Mouse (Mus musculus) MN1 (cell line): Measurements from ENCODE around the gene Map2k6.

ENCODE experiments used
- DNase-seq: peaks from one replicate; pipeline ENCODE4 v3.0.0-alpha.2; 2016; ENCODE audit warnings: low spot score

The Map2k6 gene

DNA sequence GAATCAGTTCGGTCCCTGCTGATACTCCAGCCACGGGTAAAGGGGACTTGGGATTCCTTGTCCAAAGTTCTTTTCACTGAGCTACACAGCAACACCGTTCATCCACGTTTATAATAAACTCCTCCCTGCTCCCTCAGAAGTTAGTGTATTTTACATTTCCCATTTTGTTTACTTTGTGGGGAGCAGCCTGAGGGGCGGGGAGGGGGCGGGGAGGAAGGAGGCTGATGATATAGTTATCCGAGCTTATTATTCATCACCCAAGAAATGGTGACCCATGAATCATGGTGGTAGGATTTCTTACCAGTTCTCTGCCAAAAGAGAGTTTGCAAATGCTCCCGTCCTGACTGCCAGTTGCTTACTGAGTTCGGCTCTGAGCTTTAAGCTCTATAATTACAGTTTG is 6.7 kb downstream of the Map2k6 start:
- DNase-seq, result no peak

GRCm38 (mm10) chr11:110409131-110409530 is 10.2 kb downstream of the Map2k6 start:
- no peak for DNase-seq

DNA sequence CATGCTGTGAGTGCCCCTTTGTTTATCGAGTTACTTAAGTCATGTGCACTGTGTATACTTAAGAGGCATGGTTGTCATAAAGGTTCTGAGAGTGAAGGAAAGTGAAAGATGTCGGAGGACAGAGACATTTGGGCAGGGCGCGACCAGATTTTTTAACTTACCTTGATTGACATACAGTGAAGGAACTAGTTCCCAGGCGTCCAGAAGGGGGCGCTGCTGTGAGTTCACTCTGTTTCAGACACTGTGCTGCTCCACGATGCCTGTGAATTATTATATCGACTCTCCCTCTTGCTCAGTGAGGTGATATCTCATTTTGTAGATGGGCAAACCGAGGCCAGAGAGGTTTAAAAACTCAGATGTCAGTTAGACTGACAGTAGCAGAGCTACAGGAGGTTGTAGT is 10.9 kb downstream of the Map2k6 start:
- no peak for DNase-seq

DNA sequence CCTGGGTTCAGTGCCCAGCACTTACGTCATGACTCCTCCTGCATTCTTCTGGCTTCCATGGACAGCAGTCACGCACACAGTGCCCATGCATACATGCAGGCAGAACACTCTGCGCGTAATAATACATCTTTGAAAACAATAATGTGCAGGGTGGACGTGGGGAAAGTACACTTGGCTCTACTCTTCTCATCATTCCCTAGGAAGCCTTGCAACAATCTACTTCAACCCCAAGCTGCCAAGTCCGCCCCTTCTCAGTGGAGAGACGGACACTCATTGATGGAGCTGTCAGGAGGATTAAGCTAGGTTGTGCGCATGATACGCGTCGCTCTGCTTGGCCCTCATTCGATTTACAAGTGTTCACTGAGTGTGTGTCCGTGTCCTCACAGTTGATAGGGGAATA is 12.7 kb downstream of the Map2k6 start:
- DNase-seq, result no peak

DNA sequence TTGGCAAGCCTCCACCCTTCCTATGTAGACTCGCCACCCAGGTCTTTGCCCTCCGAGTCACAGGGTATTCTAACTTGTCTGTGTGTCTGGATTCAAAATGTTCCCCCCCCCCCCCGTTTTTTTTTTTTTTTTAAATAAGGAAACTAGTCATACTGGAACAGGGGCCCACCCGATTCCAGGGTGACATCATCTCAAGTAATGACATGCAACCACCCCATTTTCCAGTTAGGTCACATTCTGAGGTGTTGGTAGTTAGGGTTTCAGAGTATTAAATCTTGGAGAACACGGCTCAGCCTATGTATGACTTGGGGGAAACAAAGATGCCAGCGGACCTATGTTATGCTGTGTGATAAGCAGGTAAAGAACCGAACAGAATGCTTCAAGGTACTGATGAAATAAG is 15.3 kb downstream of the Map2k6 start:
- DNase-seq, result no peak

DNA sequence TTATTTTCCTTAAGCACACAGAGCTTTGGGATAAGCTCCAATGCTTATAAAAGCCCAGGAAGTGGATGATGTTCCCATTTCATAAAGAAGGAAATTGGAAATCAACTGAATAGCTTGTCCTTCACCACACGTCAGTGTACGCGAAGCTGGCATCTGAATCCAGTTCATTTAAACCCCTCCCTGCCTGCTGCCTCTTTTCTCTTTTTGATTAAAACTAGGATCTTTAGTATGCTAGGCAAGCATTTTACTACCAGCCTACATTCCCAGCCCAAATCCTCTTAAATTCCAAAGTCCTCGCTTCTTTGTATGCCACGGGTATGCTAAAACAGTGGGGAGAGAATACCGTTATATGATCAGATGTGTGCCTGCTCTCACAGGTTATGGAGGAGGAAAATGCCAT is 17.8 kb downstream of the Map2k6 start:
- DNase-seq, result no peak

- no peak for DNase-seq
These were observed 21.5 kb downstream of the Map2k6 start for GRCm38 (mm10) chr11:110420463-110420862.

GRCm38 (mm10) chr11:110426572-110427145 is 27.7 kb downstream of the Map2k6 start:
- no peak for DNase-seq

GRCm38 (mm10) chr11:110427159-110427561 is 28.2 kb downstream of the Map2k6 start:
- DNase-seq, result no peak

DNA sequence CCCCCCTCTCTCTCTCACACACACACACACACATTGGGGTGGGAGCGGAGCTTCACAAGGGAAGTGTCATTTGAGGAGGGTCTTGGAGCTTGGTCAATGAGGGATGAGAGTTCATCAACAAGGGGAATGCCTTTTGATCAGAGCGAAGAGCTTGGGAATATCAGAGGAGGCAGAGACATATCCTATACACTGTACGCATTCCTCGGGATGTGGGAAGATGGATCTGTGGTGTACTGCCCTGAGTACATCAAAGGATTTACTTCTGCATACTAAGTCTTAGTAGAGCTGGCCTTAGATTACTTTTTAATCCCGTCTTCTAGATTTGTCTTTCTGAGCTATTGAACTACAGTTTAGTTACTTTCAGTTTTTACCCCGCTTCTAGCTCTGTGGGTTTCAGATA is 30.1 kb downstream of the Map2k6 start:
- DNase-seq, result no peak

GRCm38 (mm10) chr11:110429837-110430418 is 31.0 kb downstream of the Map2k6 start:
- DNase-seq, result no peak

DNA sequence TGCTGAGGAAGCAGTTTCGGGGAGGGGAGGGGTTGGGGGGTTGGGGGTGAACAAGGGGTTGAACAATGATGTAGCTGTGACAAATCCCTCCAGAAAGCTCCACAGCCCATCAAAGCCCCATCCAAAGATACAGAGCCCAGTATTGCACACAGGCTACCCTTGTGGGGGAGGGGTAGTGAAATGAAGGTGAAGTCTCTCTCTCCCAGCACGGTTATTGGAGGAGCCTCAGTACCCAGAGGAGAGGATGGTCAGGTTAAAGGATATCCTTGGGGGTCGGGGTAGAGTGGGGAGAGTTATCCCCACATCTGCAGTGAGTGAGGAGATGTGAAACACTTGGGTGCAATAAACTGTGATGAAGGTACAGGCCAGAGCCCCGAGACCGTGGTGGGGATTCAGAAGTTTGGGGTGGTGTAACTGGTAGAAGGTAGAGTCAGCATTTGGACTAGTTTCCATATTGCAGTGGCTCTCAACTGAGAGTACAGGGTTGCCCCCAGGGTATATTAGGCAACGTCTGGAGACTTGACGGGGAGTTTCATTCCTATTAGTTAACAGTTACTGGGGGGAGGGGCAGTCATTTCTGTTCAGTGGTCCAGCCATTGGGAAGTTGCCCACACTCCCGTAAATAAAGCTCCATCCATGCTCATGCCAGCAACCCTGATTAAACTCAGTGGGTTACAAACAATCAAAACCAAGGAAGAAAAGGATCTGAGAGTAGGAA is 37.1 kb downstream of the Map2k6 start:
- no peak for DNase-seq

- no peak for DNase-seq
These were observed 38.1 kb downstream of the Map2k6 start for GRCm38 (mm10) chr11:110436998-110437397.

GRCm38 (mm10) chr11:110438135-110438534 is 39.2 kb downstream of the Map2k6 start:
- DNase-seq, result no peak

- no peak for DNase-seq
These were observed 39.9 kb downstream of the Map2k6 start for GRCm38 (mm10) chr11:110438700-110439296.

DNA sequence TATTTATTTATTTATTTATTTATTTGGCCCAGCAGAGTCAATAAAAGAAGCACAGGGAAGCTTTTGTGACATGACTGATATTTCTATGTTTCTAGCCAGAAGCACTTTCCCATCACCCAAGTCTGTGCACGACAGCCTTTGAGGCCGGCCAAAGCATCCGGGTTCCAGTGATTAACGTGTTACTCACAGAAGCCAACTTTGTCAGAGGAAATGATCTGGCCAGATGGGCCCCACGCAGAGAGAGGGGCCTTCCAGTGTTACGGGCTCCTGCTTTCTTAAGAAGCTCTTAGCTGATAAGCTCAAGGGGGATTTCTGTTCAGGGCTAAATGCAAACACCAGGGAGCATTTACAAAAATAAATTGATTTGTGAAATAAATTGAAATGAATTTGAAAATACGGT is 40.4 kb downstream of the Map2k6 start:
- no peak for DNase-seq

DNA sequence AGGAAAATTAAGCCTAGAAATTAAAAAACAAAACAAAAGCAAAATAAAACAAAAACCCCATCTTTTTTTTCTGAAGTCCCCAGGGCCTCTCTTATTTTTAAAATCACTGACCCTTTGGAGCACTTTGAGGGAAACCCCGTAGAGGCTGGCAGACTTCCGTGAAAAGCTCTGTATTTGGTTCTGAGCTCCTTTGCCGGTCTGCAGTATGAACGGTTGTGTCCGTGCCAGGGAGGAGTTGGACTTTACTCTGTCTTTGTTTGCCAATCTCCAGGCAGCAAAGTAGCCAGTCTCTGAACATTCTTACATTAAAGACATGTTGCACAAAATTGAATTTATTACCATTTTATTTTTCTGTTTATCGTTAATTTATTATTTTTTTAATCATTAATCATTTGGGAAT is 45.7 kb downstream of the Map2k6 start:
- DNase-seq, result no peak

DNA sequence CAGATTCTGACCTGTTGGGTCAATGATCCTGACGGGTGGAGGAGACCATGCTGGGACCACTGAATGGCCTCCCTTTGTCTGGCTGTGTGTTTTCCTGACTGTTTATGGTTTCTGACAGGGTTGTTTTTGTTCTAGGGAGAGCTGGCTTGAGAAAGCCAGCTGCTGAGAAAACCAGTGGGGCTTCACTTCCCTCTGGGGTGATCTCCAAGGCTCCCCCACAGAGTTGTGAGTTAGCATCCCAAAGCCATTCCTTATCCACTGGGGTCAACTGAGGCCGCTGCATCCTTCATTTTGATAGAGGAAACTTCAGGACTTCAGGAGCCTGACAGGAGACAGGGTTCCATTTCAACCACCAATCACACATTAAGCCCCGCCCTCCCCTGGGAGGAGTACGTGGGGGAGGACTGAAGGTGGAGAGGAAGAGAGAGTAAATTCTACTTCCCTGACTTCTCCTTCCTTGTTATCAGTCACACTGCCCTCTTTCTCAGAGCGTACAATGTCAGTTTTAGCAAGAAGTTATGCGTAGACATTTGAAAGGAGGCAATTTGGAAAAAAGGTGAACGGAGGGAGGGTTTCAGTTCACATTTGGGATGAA is 49.3 kb downstream of the Map2k6 start:
- DNase-seq, result no peak

GRCm38 (mm10) chr11:110448726-110449161 is 49.8 kb downstream of the Map2k6 start:
- no peak for DNase-seq

DNA sequence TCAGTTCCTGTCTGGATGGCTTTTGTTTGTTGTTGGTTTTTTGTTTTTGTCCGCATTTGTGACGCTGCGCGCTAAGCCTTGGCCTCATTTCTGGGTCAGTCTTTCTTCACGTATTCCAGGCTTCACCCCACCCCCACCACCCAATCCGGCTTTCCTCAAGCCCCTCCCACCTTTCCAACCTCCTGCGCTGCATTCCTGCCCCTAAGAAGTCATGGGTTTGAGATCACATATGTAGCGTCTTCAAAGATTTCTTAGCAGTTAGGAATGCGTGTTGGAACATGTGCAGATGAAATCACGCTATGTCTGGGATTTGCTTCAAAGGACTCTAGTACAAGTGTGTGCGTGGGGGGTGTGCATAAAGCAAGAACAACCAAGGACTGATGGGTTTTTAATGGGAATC is 50.3 kb downstream of the Map2k6 start:
- DNase-seq, result no peak

- DNase-seq, result no peak
These were observed 51.3 kb downstream of the Map2k6 start for GRCm38 (mm10) chr11:110450091-110450757.

- no peak for DNase-seq
These were observed 51.8 kb downstream of the Map2k6 start for GRCm38 (mm10) chr11:110450758-110451121.
